Mouse (Mus musculus): ENCODE data around the gene Dnah7c. TPM values are rescaled to one million over a fixed set of nuclear protein-coding genes. Genes with fewer than 3 reads are reported as not detected.
A peak's percentile ranks its signal among the peaks of the same experiment; 100 is the strongest.

The Dnah7c gene
- polyA plus RNA-seq, 1 experiment = not detected

DNA sequence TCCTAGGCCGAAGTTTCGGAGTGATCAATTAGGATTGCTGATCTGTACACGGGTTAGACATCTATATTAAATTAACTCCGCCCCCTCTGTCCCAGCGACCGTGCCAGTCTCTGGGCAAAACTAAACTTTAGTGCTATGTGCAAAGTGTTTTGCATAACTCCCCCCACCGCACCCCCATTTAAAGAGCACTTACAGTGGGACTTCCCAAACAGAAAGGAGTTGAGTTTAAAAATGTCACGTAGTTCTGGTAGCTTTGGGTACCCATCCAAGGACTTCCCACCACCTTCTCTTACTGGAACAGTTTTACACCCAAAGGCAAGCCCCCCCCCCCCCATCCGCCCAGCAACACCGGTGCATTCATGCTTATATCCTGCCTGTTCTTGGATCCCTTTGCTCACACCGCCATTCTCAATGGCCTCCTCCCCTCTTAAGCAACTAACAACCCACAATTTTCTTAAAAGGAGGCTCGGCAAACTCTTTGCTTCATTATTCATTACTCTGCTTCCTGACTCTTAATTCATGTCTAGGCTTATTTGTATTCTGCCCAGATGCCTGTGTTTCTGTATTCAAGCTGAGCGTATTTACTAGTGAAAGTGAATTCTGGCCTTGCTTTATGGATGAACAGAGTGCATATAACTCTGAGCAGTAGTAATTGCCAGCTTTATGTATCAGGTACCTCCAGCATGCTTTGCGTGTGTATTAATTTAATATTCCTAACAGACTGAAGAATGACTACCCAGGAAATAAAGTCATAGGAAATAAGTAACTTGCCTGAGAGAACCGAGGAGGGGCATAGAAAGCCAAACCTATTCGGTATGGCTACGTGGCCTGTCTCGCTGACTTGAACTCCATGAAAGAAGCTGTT is 428.9 kb downstream of the Dnah7c start:
- TF ChIP-seq POLR2A (IDR thresholded peaks at IDR 0.05; ENCODE audit: insufficient read depth, low read depth, low read length) (no peak), CTCF (IDR thresholded peaks at IDR 0.05; ENCODE audit: insufficient read depth, low read depth, low read length) (no peak)
- peak overlapping the region; percentile 94 for H3K27ac ChIP-seq (ENCODE audit: insufficient read depth, low read depth, low read length)
- no peaks in the 10 kb centered on the region for H3K4me1 ChIP-seq (ENCODE audit: control insufficient read depth, insufficient read depth, low read length)
- WGBS = 12% methylated on average over 18 of the region's 18 CpGs
- H3K4me3 ChIP-seq (ENCODE audit: insufficient read depth, low read depth, low read length) = peak overlapping the region; percentile 57

DNA sequence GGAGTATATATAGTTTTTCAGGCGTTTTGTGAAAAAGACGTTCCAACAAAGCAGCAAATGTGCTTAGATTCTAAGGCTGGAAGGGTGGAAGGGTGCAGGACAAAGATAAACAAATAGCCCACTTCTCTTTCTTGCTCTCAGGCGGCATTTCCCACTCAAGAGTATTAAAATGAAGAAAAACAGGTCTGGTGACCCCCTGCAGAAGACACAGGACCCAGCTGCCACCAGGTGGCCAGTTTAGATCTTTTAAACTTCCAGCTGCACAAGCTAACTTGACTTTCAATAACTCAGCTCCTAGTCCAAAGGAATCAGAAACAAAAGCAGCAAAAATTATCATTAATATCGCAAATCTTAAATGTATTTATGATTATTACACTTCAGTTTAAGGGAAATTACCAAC is 431.1 kb downstream of the Dnah7c start:
- TF ChIP-seq CTCF (IDR thresholded peaks at IDR 0.05; ENCODE audit: insufficient read depth, low read depth, low read length) (no peak), POLR2A (IDR thresholded peaks at IDR 0.05; ENCODE audit: insufficient read depth, low read depth, low read length) (no peak)
- 78% methylated on average over 4 of the region's 4 CpGs for WGBS
- H3K27ac ChIP-seq (ENCODE audit: insufficient read depth, low read depth, low read length) = no peak overlapping the region
- no peaks in the 10 kb centered on the region for H3K4me1 ChIP-seq (ENCODE audit: control insufficient read depth, insufficient read depth, low read length)
- no peak overlapping the region for H3K4me3 ChIP-seq (ENCODE audit: insufficient read depth, low read depth, low read length)

Measured in olfactory bulb, adult 2 months (tissue).